Mouse (Mus musculus) liver, embryonic 11.5 days (tissue): ENCODE data around the gene Slc2a3. TPM values are rescaled to one million over a fixed set of nuclear protein-coding genes. Genes with fewer than 3 reads are reported as not detected.
A peak's percentile ranks its signal among the peaks of the same experiment; 100 is the strongest.
"Not testable (repeated sequence)": the region's sequence is repeated elsewhere in the genome, so short reads cannot be mapped to it uniquely, and the experiment has no call there.

Experiments
- ATAC-seq: fragments of 200-750 bp; cut with Nextera tagmentation; replicated peaks from 2 replicates; pipeline ENCODE4 v1.8.0; 2017; ENCODE audit warnings: moderate number of reproducible peaks, mild to moderate bottlenecking, moderate TSS enrichment, moderate library complexity; ENCODE audit not compliant: low FRiP score
- DNase-seq: peaks from one replicate; pipeline ENCODE4 v3.0.0-alpha.2; 2017; ENCODE audit warnings: low spot score
- H3K27ac ChIP-seq: fragments of 300-500 bp; sonication (generic); 2 replicates; pipeline ENCODE4 v1.5.1; 2014; ENCODE audit warnings: mild to moderate bottlenecking, low read depth, low read length, control low read depth
- H3K27me3 ChIP-seq: fragments of 300-500 bp; sonication (generic); replicated peaks from 2 replicates; pipeline ENCODE4 v1.6.1; 2014; ENCODE audit warnings: low read length, mixed read lengths; ENCODE audit not compliant: control insufficient read depth, insufficient read depth
- H3K36me3 ChIP-seq: fragments of 300-500 bp; sonication (generic); 2 replicates; pipeline ENCODE4 v1.6.1; 2014; ENCODE audit warnings: mild to moderate bottlenecking, low read length, moderate library complexity, mixed read lengths; ENCODE audit not compliant: control insufficient read depth, insufficient read depth
- H3K4me1 ChIP-seq: fragments of 300-500 bp; sonication (generic); replicated peaks from 2 replicates; pipeline ENCODE4 v1.6.1; 2014; ENCODE audit warnings: low read length, mixed read lengths; ENCODE audit not compliant: control insufficient read depth, insufficient read depth
- H3K4me2 ChIP-seq: fragments of 300-500 bp; sonication (generic); 2 replicates; pipeline ENCODE4 v1.6.1; 2014; ENCODE audit warnings: mild to moderate bottlenecking, control low read depth, moderate library complexity
- H3K4me3 ChIP-seq: fragments of 300-500 bp; sonication (generic); 2 replicates; pipeline ENCODE4 v1.5.1; 2014; ENCODE audit warnings: low read depth, low read length, control low read depth
- H3K9ac ChIP-seq: fragments of 300-500 bp; sonication (generic); 2 replicates; pipeline ENCODE4 v1.6.1; 2014; ENCODE audit warnings: low read depth, low read length, control low read depth
- H3K9me3 ChIP-seq: fragments of 300-500 bp; sonication (generic); 2 replicates; pipeline ENCODE4 v1.6.1; 2016; ENCODE audit warnings: low read length, inconsistent platforms, mixed read lengths; ENCODE audit not compliant: control insufficient read depth
- WGBS: fragments of 180-500 bp; shearing (Covaris S2); extraction: QIAGEN DNeasy Blood & Tissue Kit; methylation state at CpG from one replicate; pipeline ENCODE4 v1.1.7; 2014; 5-methylcytosine and 5-hydroxymethylcytosine counted together
- polyA plus RNA-seq: library from polyadenylated mRNA; unstranded; fragments of >200 nt; fragmentation: Nextera tagmentation; extraction: Ambion mirVana; gene quantifications from 2 replicates; pipeline ENCODE4 v1.2.1, GENCODE M21; 2014

Slc2a3 gene
- polyA plus RNA-seq, 1 experiment from 2014 or later = 59.4 TPM

DNA sequence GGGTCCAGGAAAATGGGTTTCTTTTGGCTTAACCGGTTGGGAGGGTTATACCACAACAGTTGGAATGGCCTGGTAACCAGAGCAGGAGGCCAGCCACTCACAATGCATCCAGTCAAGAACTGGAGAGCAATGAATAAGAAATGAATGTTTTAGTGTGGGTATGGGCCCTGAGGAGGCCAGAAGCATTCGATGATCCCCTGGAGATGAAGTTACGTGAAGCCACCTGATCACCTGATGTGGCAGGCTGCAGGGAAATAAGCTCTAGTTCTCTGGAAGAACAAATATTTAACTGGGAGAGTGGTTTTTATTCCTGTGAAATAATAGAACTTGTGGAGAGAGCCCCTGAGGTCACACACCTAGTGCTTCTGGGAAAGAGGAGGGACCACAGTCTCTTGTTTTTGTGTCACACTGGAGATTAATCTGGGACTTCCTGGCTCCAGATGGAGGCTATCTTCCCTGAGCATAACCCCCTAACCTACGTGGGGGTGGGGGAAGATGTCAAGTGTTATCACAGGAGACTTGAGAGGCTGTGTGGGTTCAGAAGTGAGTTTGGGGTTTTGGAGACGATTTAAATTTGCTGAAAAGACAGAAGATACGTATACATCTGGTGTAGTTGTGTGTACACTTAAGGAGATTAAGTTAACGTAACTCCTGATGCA lies 86.6 kb downstream of the Slc2a3 start:
- no peaks in the 10 kb centered on the region for H3K27me3 ChIP-seq
- no peaks in the 10 kb centered on the region for H3K36me3 ChIP-seq
- H3K9ac ChIP-seq = no peak overlapping the region
- peaks cover 6% of the 10 kb centered on the region for H3K4me1 ChIP-seq
- no peak overlapping the region for H3K4me3 ChIP-seq
- DNase-seq = no peak
- ATAC-seq = peak; percentile 37; the same call in 1 of the 2 replicates
- H3K9me3 ChIP-seq = no peaks in the 10 kb centered on the region
- H3K27ac ChIP-seq = no peak overlapping the region
- WGBS = 44% methylated on average over 7 of the region's 7 CpGs
- H3K4me2 ChIP-seq = no peak overlapping the region

DNA sequence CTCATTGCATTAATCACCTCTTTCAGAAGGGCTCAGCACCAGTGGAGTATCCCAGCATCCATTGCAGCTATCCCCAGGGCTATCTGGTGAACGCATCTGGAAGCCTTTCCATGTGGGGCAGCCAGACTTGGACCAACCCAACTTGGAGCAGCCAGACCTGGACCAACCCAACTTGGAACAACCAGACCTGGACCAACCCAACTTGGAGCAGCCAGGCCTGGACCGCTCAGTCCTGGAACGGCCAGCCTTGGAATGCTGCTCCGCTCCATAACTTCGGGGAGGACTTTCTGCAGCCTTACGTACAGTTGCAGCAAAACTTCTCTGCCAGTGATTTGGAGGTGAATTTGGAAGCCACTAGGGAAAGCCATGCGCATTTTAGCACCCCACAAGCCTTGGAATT lies 88.3 kb downstream of the Slc2a3 start:
- ATAC-seq = not testable (repeated sequence)

DNA sequence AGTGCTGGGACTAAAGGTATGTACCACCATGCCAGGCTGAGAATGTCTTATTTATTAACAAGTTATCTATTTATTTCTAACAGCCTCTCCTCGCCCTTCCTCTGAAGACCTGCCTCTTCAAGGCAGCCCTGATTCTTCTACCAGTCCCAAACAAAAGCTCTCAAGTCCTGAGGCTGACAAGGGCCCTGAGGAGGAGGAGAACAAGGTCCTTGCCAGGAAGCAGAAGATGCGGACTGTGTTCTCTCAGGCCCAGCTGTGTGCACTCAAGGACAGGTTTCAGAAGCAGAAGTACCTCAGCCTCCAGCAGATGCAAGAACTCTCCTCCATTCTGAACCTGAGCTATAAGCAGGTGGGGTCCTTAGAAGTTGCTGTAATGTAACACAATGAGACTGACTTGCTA lies 90.0 kb downstream of the Slc2a3 start:
- DNase-seq (no peak), ATAC-seq (no peak)
- Histone ChIP-seq H3K4me3 (no peak overlapping the region), H3K36me3 (no peaks in the 10 kb centered on the region), H3K4me2 (no peak overlapping the region), H3K27ac (no peak overlapping the region), H3K4me1 (peaks cover 6% of the 10 kb centered on the region), H3K9ac (no peak overlapping the region), H3K27me3 (peaks cover 6% of the 10 kb centered on the region), H3K9me3 (no peaks in the 10 kb centered on the region)
- WGBS = 65% methylated on average over 2 of the region's 2 CpGs

More for the DNA sequence above, 88.3 kb downstream of the Slc2a3 start:
- not testable (repeated sequence) for H3K9ac ChIP-seq, H3K4me2 ChIP-seq, H3K27ac ChIP-seq, H3K36me3 ChIP-seq, H3K4me1 ChIP-seq, H3K4me3 ChIP-seq, DNase-seq, H3K27me3 ChIP-seq, H3K9me3 ChIP-seq
- 90% methylated on average over 7 of the region's 7 CpGs for WGBS

DNA sequence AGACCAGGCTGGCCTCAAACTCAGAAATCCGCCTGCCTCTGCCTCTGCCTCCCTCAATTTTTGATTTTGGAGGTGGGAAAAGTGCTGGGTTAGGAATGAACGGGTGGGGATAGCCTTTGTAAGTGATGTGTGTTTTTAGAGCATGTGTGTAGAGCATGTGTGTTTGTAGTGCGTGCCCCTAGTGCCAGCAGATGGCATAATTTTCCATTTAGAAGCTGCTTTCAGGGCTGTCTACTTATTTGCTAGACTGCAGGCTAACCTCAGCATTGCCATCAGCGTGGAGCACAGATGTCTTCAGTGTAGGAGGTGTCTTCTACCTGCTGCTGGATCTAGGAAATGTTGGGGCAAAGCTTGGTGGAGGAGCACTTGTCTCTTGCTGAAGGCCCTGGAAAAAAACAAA lies 92.6 kb downstream of the Slc2a3 start:
- H3K9ac ChIP-seq = no peak overlapping the region
- H3K36me3 ChIP-seq = no peaks in the 10 kb centered on the region
- H3K27ac ChIP-seq = no peak overlapping the region
- 60% methylated on average over 4 of the region's 4 CpGs for WGBS
- ATAC-seq = no peak
- H3K4me3 ChIP-seq = no peak overlapping the region
- H3K4me2 ChIP-seq = no peak overlapping the region
- H3K9me3 ChIP-seq = no peaks in the 10 kb centered on the region
- H3K27me3 ChIP-seq = peaks cover 6% of the 10 kb centered on the region
- no peaks in the 10 kb centered on the region for H3K4me1 ChIP-seq
- no peak for DNase-seq

DNA sequence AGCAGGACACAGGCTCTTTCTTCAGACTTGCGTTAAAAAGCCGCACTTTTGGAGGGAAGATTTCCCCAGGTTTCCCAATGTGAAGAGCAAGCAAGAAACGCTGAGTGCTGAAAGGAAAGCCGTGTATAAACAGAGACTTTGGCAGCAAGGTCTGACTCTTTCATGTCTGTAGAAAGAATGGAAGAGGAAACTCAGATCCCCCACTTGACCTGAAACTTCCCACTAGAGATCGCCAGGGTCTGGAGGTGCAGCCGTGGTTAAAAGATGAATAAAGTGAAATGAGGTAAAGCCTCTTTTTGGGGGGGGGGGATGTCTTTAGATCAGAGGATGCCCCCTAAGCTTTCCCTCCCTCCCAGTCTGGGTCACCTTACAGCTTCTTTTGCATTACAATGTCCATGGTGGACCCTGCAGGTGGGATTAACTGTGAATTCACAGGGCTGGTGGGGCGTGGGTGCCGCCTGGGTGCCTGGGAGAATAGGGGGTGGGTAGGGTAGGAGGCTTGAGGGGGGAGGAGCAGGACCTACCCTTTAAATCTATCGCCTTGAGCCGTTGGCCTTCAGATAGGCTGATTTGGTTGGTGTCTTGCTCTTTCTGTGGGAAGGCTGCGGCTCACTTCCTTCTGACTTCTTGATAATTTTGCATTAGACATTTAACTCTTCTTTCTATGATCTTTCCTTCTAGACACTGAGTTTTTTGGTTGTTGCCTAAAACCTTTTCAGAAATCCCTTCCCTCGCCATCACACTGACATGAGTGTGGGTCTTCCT lies 94.2 kb downstream of the Slc2a3 start, which contains the start of gene Nanog:
Gene Nanog, plus strand, starts transcription at position 454 of the 765 bp plus-strand sequence.
- ATAC-seq = no peak
- H3K4me2 ChIP-seq = no peak within 1 kb of the TSS
- peaks cover 6% of the 10 kb centered on the region for H3K27me3 ChIP-seq
- no peak within 1 kb of the TSS for H3K9ac ChIP-seq
- no peak within 1 kb of the TSS for H3K4me3 ChIP-seq
- H3K27ac ChIP-seq = no peak within 1 kb of the TSS
- DNase-seq = no peak
- no peaks in the 10 kb centered on the region for H3K9me3 ChIP-seq
- H3K36me3 ChIP-seq = no peaks in the 10 kb centered on the region
- no peaks in the 10 kb centered on the region for H3K4me1 ChIP-seq
- 23% methylated on average over 12 of the region's 12 CpGs for WGBS

DNA sequence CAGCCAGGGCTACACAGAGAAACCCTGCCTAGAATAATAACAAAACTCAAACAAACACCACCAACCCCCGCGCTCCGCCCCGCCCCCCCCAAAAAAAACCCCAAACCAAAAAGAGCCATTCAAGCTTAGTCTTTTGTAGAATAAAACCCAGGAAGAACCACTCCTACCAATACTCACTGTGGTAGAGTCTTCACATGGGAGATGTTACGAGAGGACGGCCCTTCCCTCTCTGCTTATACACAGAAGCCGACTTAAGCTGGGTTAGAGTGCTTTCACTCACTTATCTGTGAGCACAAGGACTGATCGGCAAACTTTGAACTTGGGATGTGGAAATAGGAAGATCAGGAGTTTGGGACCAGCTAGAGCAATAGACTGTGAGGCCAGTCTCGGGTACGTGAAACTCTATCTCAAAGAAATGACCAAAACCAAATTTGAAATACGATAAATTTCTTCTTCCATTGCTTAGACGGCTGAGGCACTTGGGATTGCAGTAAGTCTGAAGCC lies 95.1 kb downstream of the Slc2a3 start:
- H3K4me1 ChIP-seq = no peaks in the 10 kb centered on the region
- H3K27me3 ChIP-seq = peaks cover 6% of the 10 kb centered on the region
- no peak for ATAC-seq
- no peak overlapping the region for H3K27ac ChIP-seq
- WGBS = 72% methylated on average over 12 of the region's 12 CpGs
- H3K4me2 ChIP-seq = no peak overlapping the region
- no peak overlapping the region for H3K9ac ChIP-seq
- no peaks in the 10 kb centered on the region for H3K9me3 ChIP-seq
- no peak for DNase-seq
- H3K36me3 ChIP-seq = no peaks in the 10 kb centered on the region
- no peak overlapping the region for H3K4me3 ChIP-seq

DNA sequence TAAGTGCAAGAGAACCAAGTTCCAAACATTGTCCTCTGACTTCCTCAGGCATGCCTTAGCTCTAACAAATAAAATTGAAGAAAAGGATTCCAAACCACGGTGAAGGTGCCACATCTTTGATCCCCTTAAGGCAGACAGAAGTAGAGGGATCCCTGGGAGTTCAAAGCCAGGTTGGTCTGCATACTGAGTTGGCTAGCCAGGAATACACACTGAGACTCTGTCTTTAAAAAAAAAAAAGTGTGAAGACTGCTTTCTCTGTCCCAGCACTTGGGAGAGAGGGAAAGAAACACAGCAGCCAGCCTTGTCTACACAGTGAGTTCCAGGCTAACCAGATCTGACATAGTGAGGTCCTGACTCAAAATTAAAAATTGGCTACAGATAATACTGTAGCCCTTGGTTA lies 97.7 kb downstream of the Slc2a3 start:
- no peak for ATAC-seq
- Histone ChIP-seq H3K9ac (no peak overlapping the region), H3K27me3 (peaks cover 6% of the 10 kb centered on the region), H3K4me2 (no peak overlapping the region), H3K4me3 (no peak overlapping the region), H3K27ac (no peak overlapping the region), H3K4me1 (no peaks in the 10 kb centered on the region), H3K9me3 (no peaks in the 10 kb centered on the region), H3K36me3 (no peaks in the 10 kb centered on the region)
- no peak for DNase-seq
- WGBS = 26% methylated on average over 1 of the region's 1 CpGs

DNA sequence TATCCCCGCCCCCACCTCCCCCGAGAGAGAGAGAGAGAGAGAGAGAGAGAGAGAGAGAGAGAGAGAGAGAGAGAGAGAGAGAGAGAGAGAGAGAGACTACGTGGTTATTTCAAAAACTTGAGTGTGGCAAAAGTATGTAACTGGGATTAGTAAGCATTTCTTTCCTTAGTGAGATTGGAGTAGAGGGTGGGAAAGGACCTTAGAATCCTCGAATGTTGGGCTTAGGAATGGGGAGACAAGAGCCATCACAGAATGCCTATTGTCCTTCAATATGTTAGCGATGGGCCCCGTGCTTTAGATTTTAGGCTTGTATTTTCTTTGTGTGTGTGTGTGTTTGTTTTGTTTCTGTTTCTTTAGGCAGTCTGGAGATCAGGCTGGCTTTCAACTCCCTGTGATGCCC lies 98.2 kb downstream of the Slc2a3 start:
- WGBS = 20% methylated on average over 6 of the region's 6 CpGs
- no peak for DNase-seq
- H3K27me3 ChIP-seq = peaks cover 4% of the 10 kb centered on the region
- no peaks in the 10 kb centered on the region for H3K9me3 ChIP-seq
- no peaks in the 10 kb centered on the region for H3K36me3 ChIP-seq
- no peak overlapping the region for H3K9ac ChIP-seq
- no peaks in the 10 kb centered on the region for H3K4me1 ChIP-seq
- no peak overlapping the region for H3K4me2 ChIP-seq
- no peak overlapping the region for H3K4me3 ChIP-seq
- H3K27ac ChIP-seq = no peak overlapping the region
- ATAC-seq = no peak
